Mouse (Mus musculus): ENCODE results near the gene Rrp36. TPM values are rescaled to one million over a fixed set of nuclear protein-coding genes. Genes with fewer than 3 reads are reported as not detected.

Rrp36 gene
- total RNA-seq, 2 experiments from 2014 or later: 17.2 to 19.7 TPM

DNA sequence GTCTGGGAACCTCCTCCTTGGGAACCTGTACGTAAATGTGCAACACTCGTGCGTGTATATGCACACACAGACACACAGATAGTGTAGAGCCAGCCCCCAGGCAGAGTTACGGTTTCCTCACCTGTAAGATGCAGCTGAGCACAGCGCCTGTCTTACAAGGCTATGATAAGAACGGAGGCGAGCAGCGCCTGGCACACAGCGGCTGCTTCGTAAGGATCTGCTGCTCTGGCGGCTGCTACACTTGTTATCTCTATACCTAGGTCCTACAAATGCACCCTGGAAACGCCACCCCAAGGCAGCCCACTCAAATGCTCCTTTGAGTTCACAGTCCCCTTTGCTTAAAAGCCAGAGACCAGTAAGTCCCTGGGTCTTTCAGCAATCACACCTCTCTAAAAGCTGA lies 16.5 kb upstream of the Rrp36 start:
- DNase-seq (ENCODE audit: low spot score in 2 of 2): no peak

DNA sequence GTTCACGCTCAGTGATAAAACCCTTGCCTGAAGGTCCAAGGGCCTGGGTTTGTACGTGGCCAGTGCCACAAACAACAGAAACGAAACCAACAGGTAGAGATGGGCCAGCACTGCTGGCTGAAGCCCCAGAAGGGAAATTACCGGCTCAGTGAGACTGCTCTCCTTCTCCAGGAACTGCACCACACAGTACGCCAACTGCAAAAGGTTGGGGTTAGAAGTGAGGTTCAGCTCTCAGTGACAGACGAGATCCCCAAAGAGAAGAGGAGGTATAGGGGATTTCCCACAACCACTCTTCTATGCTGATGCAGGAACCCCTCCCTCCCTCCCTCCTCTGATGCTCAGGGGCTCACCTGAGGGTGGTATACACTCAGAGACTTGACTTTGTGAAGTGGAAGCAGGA lies 11.8 kb upstream of the Rrp36 start:
- DNase-seq (ENCODE audit: low spot score in 2 of 2): no peak

DNA sequence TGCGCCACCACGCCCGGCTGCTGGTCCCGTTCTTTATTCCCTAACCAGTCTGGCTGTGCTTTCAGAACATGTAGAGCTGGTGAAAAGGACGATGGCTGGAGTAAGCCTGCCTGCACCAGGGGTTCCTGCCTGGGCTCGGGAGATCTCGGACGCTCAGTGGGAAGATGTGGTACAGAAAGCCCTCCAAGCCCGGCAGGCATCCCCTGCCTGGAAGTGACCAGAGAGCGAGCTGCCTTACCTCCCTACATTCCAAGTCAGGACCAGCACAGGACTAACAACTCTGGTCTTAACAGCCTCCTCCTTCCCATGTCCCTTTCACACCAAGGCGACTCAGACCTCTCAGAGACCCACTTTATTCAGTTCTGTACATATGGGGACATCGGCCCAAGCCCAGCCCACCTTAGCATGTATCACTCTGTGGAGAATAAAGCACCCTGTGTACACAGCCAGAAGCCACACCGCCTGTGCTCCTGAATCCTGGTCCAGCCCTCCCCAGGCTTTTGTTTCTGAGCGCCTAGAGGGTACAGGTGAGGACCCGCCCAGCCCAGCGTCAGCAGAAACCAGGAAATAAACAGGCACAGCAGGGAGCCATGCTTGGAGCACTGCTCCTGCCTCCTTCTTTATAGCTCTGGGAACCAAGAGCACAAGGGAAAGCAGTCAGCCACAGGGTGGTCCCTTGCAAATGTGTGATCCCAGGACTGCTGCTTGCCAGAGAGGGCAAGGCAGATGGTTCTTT lies 8.7 kb upstream of the Rrp36 start:
- no peak for DNase-seq (ENCODE audit: low spot score in 2 of 2)

DNA sequence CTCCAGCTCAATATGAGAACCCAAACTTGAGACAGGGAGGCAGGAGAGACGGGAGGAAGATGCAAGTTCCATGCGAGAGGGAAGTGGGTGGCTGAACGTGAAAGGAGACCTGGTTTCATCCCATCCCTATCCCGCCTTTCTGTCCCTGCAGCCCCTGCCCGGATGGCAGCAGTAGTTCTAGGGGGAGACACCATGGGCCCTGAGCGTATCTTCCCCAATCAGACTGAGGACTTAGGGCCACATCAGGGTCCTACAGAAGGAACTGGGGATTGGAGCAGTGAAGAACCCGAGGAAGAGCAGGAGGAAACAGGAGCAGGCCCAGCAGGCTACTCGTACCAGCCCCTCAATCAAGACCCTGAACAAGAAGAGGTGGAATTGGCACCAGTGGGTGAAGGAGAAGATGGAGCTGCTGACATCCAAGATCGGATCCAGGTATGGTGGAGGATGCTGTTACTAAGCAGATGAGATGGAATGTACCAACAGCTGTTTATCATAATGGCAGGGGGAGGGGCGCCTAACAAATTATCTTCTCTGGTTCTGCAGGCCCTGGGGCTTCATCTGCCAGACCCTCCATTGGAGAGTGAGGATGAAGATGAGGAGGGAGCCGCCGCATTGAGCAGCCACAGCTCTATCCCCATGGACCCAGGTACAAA lies 7.4 kb upstream of the Rrp36 start:
- DNase-seq (ENCODE audit: low spot score in 2 of 2): peak in 1 of 2 experiments; percentile 24

DNA sequence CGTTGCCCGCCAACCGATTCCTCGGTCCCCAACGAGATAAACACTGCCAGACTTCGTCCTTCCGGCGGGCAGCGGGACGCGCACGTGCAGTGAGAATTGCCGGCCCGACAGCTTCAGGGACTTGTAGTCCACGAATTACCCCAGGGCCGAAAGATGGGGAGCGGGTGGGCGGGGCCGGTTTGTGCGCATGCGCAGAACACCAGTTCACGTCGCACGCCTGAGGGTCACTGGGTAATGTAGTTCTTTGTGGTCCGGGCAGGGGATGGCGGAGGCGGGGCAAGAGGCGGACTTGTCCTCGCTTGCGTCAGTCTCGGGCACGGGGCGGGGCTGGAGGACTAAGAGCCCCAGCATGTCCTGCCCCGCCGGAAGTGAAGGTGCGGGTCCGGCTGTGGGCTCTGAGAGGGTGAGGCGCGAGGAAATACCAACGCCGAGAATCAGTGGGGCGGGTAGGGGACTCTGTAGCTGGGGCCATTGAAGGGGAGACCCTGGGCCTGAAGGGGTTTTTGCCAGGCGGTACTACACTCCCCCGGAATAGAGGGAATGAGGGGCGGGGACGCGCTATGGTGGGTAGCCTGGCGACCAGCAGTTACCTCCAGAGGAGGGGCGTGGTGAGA lies 6.7 kb upstream of the Rrp36 start, which contains the start of gene Klhdc3:
Gene Klhdc3, minus strand, starts transcription at position 155 of the 614 bp plus-strand sequence.
- peak; percentile 95 to 98 for DNase-seq (ENCODE audit: low spot score in 2 of 2)

DNA sequence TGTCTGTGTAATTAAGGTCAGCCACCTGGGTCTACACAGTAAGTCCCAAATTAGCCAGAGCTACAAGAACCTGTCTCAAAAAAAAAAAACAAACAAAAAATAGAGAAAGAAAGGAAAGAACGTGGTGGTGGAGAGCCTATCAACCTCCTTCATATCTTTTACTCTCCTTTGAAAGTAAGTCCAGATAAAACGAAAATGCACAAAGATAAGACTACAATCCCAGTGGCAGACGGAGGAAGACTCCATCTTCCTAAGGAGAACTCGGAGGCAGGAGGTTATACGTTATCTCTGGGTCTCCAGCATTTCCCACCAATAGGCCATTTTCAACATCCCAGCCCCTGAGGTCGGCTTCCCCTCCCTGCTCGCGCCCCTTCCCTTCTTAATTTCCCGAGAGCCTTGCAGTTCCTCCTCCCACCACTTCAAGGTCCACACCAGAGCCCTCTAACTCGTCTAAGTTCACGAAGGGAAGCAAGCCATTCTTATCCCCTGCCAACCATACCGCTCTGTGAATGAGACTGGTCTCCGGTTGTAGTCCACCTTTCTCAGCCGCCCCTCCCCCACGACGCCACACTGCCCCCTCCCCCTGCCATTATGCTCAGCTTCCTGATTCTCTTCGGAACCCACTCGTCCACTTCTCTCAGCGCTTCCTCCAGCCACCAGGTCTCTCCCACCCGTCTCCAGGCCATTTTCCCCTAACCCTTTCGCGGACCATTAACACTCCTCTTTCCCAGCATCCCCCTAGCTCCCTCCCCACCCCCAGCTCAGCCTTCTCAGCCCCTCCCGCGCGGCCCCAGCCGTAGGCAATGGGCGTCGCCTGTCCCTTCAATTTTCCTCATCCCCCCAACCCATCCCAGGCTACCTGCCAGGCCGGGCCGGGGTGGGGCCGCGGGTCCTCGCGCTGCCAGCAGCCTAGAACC lies 5.9 kb upstream of the Rrp36 start:
- DNase-seq (ENCODE audit: low spot score in 2 of 2): no peak

DNA sequence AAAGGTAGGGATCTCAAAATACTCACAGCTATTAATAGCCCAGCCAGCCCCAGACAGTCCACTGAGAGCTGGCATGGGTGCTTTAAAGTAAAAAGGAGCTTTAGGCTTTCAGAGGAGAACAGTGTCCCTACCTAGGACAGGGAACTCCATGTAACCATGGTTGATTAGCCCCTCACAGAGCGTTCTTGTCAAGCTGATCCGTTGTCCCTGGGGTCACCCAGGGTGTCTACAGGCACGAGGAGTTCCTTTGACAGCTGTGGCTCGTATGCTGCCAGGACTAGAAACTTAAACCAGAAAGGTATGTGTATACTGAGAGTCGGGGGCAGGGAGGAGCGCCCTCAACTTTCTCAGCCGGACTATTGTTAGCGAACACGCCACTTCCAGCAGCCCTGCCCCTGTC lies 4.8 kb upstream of the Rrp36 start:
- no peak for DNase-seq (ENCODE audit: low spot score in 2 of 2)

DNA sequence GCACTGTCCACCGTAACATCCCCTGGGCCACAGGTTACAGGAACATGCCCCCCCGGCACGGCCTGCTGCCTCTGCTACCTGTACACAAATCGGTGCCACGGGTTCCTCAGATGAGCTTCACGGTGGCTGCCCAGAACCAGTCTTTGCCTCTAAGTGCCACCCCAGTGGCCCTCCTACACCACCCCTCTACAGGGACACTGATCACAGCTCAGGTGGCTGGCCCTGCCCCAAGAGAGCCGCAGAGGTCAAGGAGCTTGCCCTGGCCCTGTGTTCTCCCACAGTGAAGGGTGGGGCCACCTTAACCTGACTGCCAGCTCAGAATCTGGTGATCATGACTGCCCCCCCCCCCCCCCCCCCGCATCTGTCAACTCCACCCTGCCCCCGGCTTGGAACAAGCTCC lies 4.3 kb upstream of the Rrp36 start, which contains the start of gene Mea1:
Gene Mea1, plus strand, starts transcription at position 378 of the 400 bp plus-strand sequence.
- no peak for DNase-seq (ENCODE audit: low spot score in 2 of 2)

DNA sequence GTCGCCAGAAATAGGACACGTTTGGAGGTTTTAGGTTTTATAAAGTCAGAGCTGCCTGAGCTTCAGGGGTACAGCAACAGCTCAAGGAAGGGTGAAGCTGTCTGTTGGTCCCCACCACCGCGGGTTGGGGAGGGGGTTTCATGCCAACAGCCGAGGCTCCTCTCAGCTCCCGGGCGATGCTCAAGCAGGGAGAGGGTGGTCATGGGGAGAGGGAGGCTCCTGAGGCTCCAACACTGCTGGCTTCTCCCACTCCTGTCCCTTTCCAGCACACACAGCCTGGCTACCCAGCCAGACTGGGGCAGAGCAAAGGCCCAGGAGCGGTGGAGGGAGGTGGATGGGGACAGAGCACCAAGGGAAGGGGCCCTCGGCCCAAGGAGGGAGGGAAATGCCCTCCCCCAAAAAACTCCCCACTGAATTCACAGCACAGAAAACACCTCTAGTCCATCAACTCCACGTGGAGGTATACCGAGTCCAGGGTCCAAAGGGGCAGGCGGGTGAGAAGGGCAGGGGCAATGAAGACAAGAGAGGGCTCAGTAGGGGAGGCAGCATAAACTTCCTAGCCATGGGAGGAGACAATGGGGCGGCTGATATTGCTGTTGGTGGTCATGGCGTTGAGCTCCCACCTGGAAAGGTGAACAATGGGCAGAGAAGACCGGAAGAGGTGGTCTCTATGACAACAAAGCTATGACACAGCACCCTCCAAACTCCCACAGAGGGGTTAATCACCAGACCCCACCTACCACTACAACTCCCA lies 555 bp upstream of the Rrp36 start:
- no peak for DNase-seq (ENCODE audit: low spot score in 2 of 2)

DNA sequence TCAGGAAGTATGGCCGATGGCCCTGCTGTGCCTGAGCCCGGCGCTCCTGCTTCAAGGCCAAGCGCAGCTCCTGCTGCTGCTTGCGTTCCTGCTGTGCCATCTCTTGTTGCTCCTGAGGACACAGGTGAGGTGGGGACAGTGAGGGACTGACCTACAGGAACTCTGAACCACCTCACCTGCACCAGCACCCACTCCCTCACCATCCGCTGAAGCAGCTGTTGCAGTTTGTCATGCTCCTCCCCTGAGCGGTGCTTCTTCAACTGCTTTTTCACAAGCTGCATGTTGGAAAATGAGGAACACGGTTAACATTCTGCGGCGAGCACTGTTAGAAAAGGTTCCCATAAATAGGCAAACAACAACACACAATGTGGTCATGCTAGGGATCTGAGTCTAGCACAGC lies 4.2 kb downstream of the Rrp36 start:
- DNase-seq (ENCODE audit: low spot score in 2 of 2): no peak

DNA sequence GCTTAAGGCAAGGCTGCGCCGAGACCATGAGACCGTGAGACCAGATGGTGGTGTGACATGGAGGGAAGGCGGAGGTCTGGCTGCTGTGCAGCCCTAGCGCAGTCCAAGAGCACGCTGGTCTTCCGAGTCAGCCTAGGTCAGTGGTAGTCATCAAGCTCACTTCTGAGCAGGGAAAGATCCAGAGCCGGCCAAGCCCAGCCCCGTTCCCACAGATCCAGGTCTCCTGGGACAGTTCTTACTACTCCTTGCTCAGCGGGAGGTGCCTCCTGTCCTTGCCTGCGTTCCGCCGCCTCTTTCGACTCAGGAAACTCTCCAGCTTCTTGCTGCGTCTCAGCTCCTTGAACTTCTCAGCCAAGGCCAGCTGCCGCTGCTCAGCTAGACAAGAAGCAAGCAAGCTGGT lies 6.4 kb downstream of the Rrp36 start:
- DNase-seq (ENCODE audit: low spot score in 2 of 2): no peak

DNA sequence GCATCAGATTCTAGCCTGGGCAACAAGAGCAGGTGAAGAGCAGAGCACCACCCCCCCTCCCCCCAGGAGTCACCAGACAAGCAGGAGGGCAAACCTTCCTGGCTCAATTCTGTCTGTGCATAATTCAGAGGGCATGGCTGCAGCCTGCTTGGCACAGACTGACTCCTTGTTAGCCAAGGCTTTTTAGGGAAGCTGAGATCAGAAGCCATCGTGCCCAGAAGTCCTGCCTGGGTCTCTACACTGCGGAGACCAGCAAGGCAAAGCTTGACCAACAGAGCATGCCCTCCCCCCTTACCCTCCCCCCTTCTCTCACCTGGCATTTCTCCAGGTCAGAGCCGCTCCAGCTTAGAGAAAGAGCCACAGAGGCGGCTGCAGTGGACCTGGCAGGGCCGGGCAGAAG lies 11.4 kb downstream of the Rrp36 start:
- no peak for DNase-seq (ENCODE audit: low spot score in 2 of 2)

DNA sequence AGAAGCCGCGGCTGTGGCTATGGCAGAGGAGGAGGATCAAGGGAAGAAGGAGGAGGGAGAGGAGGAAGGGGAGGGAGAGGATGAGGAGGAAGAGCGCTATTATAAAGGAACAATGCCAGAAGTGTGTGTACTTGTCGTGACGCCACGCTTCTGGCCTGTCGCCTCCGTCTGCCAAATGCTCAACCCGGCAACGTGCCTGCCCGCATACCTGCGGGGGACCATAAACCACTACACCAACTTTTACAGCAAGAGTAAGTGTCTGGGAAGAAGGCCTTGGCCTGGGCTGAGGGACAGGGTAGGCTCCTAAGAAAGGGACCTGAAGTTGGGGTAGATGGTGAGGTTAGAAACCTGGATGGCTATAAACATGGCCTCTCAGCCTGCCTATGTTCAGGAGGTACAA lies 12.2 kb downstream of the Rrp36 start:
- no peak for DNase-seq (ENCODE audit: low spot score in 2 of 2)

DNA sequence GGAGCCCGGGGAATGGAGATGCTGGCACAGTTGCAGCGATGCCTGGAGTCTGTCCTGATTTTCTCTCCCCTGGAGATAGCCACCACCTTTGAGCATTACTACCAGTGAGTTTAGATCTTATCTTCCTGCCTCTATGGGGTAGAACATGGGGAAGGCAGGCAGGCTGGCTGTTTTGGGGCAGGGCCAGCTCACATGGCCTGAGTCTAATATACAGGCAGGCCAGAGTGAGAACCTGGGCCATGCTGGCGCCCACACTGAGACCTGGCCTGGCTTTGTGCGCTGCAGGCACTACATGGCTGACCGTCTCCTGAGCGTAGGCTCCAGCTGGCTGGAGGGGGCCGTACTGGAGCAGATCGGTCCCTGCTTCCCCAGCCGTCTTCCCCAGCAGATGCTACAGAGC lies 12.8 kb downstream of the Rrp36 start:
- no peak for DNase-seq (ENCODE audit: low spot score in 2 of 2)

DNA sequence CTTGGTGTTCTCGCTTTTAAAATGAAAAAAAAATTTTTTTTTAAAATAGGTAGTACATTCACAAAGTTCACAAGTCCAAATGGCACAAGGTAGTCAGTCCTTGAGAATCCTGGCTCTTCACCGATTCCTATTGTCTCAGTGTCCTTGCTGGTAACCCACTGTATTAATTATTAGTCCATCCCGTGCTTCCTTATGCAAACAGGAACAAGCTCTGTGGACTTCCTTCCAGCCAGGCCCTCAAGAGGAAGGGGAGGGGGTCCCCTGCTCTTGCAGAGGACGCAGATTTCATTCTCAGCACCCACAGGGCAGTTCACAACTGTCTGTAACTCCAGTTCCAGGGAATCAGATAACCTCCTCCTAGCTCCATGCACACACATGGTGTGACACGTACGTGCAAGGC lies 18.1 kb downstream of the Rrp36 start:
- no peak for DNase-seq (ENCODE audit: low spot score in 2 of 2)

DNA sequence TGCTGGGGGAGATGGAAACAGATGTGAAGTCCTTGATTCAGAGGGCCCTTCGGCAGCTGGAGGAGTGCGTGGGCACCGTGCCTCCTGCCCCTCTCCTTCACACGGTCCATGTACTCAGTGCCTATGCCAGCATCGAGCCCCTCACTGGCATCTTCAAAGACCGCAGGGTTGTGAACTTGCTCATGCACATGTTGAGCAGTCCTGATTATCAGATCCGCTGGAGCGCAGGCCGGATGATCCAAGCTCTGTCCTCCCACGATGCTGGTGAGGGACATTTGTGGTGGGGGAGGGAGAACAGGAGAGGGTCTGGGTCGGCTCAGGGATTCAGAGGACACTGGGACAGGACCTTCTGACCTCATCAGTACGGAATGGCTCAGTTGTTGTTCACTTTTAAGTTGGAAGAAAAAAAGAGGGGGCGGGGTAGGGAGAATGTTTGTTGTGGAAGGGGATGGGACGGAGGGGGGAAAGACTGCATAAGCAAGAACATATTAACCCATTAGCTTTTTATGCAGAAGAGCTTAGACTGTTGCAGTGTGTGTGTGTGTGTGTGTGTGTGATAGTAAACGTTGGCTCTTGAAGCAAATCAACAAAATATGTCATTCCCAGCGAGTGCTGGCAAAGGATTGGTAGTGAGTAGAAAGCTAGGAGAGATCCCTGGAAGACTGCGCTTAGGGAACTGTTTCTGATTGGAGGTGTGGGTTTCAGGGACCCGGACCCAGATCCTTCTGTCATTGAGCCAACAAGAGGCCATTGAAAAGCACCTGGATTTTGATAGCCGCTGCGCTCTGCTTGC lies 22.2 kb downstream of the Rrp36 start:
- peak in 1 of 2 experiments; percentile 42 for DNase-seq (ENCODE audit: low spot score in 2 of 2)

DNA sequence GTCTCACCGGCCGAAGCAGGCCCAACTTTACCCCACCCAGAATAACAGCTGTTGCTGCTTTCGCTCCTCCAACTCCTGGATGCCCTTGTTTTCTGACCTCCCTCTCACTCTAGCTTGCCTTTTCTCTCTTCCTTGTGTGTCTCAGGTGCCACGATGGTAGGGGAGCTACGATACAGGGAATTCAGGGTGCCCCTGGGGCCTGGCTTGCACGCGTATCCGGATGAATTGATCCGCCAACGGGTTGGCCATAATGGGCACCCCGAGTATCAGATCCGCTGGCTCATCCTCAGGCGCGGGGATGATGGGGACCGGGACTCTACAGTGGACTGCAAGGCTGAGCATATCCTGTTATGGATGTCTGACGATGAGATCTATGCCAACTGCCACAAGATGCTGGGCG lies 22.9 kb downstream of the Rrp36 start:
- DNase-seq (ENCODE audit: low spot score in 2 of 2): no peak

DNA sequence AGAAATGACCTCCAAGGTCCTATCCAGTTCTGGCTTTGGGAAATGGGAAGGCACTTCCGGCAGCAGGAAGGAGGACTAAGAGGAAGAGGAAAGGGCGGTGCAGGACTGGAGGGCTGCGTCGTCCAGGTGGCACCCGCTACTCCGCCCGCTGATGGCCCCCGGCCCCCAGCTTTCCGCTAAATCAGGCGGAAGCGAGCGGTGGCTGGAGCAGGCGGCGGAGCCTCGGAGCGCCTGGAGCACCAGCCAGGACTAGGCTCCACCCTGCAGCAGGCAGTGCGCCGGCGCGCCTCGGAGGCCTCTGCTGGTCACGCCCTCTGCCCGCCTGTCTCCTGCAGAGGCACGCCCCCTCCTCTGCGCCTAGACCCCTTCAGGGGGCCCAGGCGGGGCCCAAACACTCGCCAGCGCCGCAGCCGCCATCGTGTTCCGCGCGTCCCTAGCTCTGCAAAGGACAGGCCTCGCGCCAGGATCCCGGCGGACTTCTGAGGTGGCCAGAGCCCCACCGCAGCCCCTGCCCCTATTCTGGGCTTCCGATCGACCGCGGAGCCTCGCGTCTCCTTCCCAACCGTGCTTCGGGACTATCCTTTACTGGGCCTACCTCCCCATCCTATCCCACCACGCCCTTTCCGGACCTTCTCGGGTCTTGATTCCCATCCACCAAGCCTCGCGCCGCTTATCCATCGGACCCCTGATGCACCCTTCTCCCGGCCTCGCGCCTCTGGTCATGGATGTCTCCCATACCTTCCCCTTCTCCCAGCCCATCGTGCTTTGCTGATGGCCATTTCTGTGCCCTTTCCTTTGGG lies 23.7 kb downstream of the Rrp36 start, which contains the start of gene Cul7:
Gene Cul7, plus strand, starts transcription at position 106 of the 800 bp plus-strand sequence.
- peak; percentile 89 to 91 for DNase-seq (ENCODE audit: low spot score in 2 of 2)

DNA sequence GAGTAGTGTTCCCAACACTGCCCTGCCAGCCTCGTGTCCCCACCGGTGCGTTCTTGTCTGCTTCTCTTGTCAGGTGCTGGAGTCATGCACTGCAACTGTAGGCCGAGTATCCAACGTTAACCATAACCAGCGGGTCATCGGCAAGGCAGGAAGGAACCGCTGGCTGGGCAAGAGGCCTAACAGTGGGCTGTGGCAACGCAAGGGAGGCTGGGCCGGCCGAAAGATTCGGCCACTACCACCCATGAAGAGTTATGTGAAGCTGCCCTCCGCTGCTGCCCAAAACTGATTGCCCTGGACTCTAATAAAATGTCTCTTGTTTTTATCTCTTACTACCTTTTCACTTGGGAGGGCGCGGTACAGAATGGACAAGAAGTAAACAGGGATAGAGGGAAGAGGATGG lies 24.3 kb downstream of the Rrp36 start:
- DNase-seq (ENCODE audit: low spot score in 2 of 2): no peak
